Mouse (Mus musculus) embryonic facial prominence, embryonic 11.5 days (tissue): ENCODE measurements at regions not wholly inside any gene's neighbourhood (a gene's known extent, or its start where the extent isn't known, plus 50 kb on each side); places are given as distances from the start of the nearest gene placed in this dataset. TPM values are rescaled to one million over a fixed set of nuclear protein-coding genes. Genes with fewer than 3 reads are reported as not detected.

ENCODE experiments used
- ATAC-seq: fragments of 200-750 bp; cut with Nextera tagmentation; replicated peaks from 2 replicates; pipeline ENCODE4 v1.8.0; 2017; ENCODE audit warnings: low read depth; ENCODE audit not compliant: insufficient number of reproducible peaks, low FRiP score, low TSS enrichment
- DNase-seq: peaks from one replicate; pipeline ENCODE4 v3.0.0-alpha.2; 2015; ENCODE audit warnings: low spot score
- H3K27ac ChIP-seq: fragments of 300-500 bp; sonication (generic); replicated peaks from 2 replicates; pipeline ENCODE4 v1.5.1; 2014; ENCODE audit warnings: mild to moderate bottlenecking, low read depth, low read length, control low read depth
- H3K27me3 ChIP-seq: fragments of 300-500 bp; sonication (generic); 2 replicates; pipeline ENCODE4 v1.6.1; 2014; ENCODE audit warnings: mild to moderate bottlenecking, low read length, moderate library complexity, mixed read lengths; ENCODE audit not compliant: control insufficient read depth, insufficient read depth
- H3K36me3 ChIP-seq: fragments of 300-500 bp; sonication (generic); replicated peaks from 2 replicates; pipeline ENCODE4 v1.6.1; 2014; ENCODE audit warnings: low read depth, mild to moderate bottlenecking, low read length, moderate library complexity, mixed read lengths; ENCODE audit not compliant: control insufficient read depth, insufficient read depth
- H3K4me1 ChIP-seq: fragments of 300-500 bp; sonication (generic); 2 replicates; pipeline ENCODE4 v1.6.1; 2014; ENCODE audit warnings: low read length, mixed read lengths; ENCODE audit not compliant: control insufficient read depth, insufficient read depth
- H3K4me2 ChIP-seq: fragments of 300-500 bp; sonication (generic); 2 replicates; pipeline ENCODE4 v1.6.1; 2014; ENCODE audit warnings: low read depth, mild to moderate bottlenecking, control low read depth, low read length, moderate library complexity
- H3K4me3 ChIP-seq: fragments of 300-500 bp; sonication (generic); 2 replicates; pipeline ENCODE4 v1.5.1; 2014; ENCODE audit warnings: low read depth, low read length, control low read depth
- H3K9ac ChIP-seq: fragments of 300-500 bp; sonication (generic); replicated peaks from 2 replicates; pipeline ENCODE4 v1.6.1; 2014; ENCODE audit warnings: mild to moderate bottlenecking, control low read depth, low read length
- H3K9me3 ChIP-seq: fragments of 300-500 bp; sonication (generic); replicated peaks from 2 replicates; pipeline ENCODE4 v1.6.1; 2016; ENCODE audit warnings: mild to moderate bottlenecking, low read length, inconsistent platforms, mixed read lengths; ENCODE audit not compliant: control insufficient read depth
- microRNA-seq: library from miRNA; unstranded; fragments of <30 nt; microRNA quantifications from one replicate; pipeline ENCODE4, GENCODE M21; 2016; ENCODE audit warnings: borderline number of aligned reads

- no peaks in the 10 kb centered on the region for H3K9me3 ChIP-seq
- no peak overlapping the region for H3K4me3 ChIP-seq
- no peak overlapping the region for H3K27ac ChIP-seq
- H3K9ac ChIP-seq: no peak overlapping the region
- H3K36me3 ChIP-seq: no peaks in the 10 kb centered on the region
- no peak overlapping the region for H3K4me2 ChIP-seq
- H3K27me3 ChIP-seq: no peaks in the 10 kb centered on the region
- ATAC-seq: no peak
- no peak for DNase-seq
- no peaks in the 10 kb centered on the region for H3K4me1 ChIP-seq
Observed at GRCm38 (mm10) chr4:87294538-87294937, 64.3 kb upstream of the Slc24a2 start.

Small RNA genes lying in the stretch of these regions (microRNA-seq; reads per million reads assigned to microRNA genes)
- gene Gm23154: not detected
